Mouse (Mus musculus) adrenal gland, postnatal 14 days (tissue): Measurements from ENCODE around the gene Trmt10c. TPM values are rescaled to one million over a fixed set of nuclear protein-coding genes. Genes with fewer than 3 reads are reported as not detected.
"Not testable (repeated sequence)": the region's sequence is repeated elsewhere in the genome, so short reads cannot be mapped to it uniquely, and the experiment has no call there.

Source experiments
- DNase-seq: peaks from one replicate; pipeline ENCODE4 v3.0.0; 2021; ENCODE audit warnings: mixed read lengths
- long read RNA-seq, 2 experiments: library from polyadenylated mRNA; stranded (forward); transcript quantifications; one replicate each; pipeline ENCODE4 v2.0.0; 2021
- total RNA-seq: library from RNA; stranded (reverse); gene quantifications from 2 replicates; pipeline ENCODE4 v1.2.3, GENCODE M21; 2021

Trmt10c gene
- total RNA-seq, result 22.4 and 23.3 TPM in 2 replicates
- long read RNA-seq, experiment 1, transcript Trmt10c-201 (2 exons, 3,002 nt), result major isoform, 47 of 48 reads
- long read RNA-seq, experiment 1, partial matches to known transcripts, result 0 of 48 reads
- long read RNA-seq, experiment 1, other reads (novel, unspliced or antisense), result 1 of 48 reads
- long read RNA-seq, experiment 2, transcript Trmt10c-201 (2 exons, 3,002 nt), result major isoform, 48 of 51 reads
- long read RNA-seq, experiment 2, partial matches to known transcripts, result 0 of 51 reads
- long read RNA-seq, experiment 2, other reads (novel, unspliced or antisense), result 3 of 51 reads

DNA sequence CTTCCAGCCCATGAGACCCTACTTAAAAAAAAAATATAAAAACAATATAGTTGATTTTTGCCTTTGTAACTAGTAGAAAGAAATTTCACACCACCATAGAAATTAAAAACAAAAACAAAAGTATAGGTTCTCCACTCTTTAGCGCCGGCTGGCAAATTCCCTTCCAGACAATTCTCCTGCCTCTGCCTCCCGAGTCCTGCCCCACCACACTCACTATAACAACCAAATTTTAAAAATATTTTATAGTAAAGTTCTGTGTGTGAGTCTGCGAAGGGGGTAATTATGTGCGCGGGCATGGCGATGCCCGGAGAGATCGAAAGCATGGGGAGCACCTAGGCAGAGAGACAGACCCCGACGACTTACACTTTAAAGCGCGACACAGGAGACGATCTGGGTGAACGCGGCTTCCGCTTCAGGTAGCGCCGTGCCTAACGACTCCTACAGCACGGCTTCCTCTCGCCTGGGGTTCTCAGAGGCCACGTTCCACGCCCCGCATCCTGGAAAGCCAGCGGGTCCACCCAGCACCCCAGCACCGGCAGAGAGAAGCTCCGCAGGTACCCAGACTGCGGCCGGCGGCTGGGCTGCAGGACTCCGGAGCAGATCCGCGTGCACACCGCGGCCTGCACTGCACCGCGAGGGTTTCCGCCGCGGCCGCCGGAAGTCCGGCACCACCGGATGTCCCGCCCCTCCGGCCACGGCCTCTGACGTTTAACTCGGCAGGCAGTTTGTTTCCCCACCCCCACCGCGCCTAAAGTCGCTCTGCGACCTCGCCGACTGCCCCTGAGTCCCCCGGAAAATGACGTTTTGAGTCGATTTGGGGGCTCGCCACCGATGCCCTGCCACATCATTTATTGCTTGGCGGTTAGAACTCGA is at the start of gene Trmt10c:
Gene Trmt10c, minus strand, starts transcription at position 682 of the 873 bp plus-strand sequence.
- peak; percentile 97 for DNase-seq

DNA sequence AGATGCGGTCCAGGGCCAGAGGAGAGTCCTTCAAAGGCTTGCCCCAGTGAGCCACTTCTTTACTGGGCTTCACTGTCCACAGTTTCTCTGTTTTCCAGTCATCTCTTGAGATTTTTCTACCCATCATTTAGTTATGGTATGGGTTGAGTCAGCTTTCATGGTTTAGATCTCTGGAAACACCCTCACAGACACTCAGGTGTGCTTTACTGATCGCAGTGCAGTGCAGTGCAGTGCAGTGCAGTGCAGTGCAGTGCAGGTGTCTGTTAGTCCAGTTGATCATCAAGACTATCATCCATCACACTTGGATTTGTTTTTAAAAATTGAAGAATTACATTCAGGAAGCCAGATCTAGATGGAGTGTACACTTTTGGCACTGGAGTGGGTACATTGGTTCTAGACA is 48.7 kb upstream of the Trmt10c start:
- DNase-seq, result no peak

- no peak for DNase-seq
These were observed 44.1 kb upstream of the Trmt10c start for GRCm38 (mm10) chr16:56081691-56082090.

- DNase-seq, result no peak
These were observed 41.8 kb upstream of the Trmt10c start for GRCm38 (mm10) chr16:56079419-56079818.

GRCm38 (mm10) chr16:56076121-56076869 is 38.7 kb upstream of the Trmt10c start:
- peak; percentile 30 for DNase-seq

- DNase-seq, result peak; percentile 92
These were observed 37.8 kb upstream of the Trmt10c start for GRCm38 (mm10) chr16:56075222-56076111.

DNA sequence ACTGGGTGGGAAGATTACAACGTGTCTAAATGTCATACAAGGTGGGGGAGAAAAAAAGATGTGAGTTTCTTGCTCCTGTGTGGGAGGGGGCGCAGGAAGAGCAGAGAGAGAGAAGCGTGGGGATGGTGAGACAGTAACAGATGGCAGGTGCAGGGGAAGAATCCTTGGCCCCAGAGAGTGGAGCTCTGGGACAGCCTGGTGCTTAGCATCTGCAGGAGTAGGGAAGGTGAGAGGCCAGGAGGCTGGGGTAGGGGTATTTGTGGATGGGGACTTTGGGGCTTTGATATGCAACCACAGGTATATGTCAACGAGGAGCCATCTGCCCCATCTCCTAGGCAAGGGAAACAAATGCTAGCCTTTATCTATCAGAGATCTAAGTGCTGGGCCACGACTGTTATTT is 36.9 kb upstream of the Trmt10c start:
- no peak for DNase-seq

DNA sequence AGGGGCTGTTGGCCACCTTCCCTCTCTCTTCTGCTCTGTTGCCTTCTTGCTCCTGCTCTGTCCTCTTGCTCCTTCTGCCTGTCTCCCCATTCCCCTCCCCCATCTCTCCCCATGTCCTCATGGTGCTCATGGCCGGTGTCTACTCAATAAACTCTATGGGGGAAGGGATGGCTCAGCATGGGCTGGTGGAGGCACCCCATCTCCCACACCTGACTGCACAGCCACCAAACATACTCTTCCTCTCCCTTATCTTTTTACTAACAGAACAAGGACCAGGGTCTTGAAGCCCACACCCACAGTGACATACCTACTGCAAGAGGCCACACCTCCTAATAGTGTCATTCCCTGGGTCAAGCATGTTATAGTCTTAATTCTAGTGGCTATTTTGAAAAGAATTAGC is 36.5 kb upstream of the Trmt10c start:
- DNase-seq, result no peak

- not testable (repeated sequence) for DNase-seq
These were observed 35.5 kb upstream of the Trmt10c start for GRCm38 (mm10) chr16:56073150-56073549.

GRCm38 (mm10) chr16:56072533-56072932 is 34.9 kb upstream of the Trmt10c start:
- DNase-seq, result no peak

DNA sequence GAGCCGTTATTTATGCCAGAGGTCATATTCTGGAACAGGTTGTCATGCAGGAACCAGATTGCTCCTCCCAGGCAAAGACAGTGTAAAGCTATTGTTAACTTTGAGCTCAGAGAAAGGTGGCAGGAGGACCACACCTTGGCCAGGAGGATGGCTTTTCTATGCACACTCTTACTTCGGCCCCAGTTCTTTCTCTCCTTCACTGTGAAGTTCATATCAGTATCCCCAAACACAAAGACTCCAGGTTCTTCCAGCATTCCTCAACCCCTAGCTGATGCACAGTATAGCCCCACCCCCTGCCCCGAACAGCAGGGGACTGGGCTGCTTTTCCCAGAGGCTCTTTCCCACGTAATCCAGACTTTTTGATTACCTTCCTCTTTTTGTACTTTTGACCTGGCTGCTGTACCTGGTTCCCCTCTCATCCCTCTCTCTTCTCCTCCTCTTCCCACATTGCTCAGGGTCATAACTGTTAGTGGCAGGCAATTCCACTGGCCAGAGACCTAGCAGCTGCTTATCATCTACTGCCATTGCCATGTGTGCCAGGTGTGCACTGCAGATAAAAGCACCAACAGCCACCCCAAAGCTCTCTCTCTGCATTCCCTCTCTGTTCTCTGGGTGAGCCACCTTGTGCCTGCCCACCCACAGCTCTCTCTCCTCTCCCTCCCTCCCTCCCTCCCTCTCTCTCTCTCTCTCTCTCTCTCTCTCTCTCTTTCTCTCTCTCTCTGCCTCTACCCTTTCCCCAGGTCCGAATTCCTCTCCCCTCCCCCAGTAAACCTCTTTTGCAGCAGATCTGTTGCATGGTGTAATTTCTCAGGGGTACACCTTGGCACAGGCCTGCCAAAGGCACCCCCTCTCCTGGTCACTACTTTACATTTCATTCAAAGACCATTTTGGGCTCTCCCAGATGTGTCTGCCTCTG is 34.0 kb upstream of the Trmt10c start:
- DNase-seq, result no peak

GRCm38 (mm10) chr16:56068523-56069070 is 31.0 kb upstream of the Trmt10c start:
- DNase-seq, result no peak

DNA sequence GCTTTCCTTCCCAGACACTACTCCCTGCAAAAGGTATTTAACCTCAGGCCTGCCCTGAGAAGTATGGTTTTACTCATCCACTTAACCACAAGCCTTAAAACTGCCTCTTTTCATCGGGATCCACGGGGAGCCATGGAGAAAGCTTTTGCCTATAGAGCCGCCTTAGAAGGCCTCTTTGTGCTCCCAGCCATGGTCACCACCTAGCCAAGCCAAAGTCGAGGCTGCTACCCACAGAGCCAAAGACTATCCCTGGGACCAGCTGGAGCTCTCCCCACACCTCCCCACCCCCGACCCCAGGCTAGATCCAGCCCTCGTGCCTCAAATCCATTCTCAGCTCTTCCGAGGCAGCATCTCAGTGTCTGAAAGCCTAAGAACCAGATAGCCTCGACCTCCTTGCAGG is 28.5 kb upstream of the Trmt10c start:
- DNase-seq, result no peak

DNA sequence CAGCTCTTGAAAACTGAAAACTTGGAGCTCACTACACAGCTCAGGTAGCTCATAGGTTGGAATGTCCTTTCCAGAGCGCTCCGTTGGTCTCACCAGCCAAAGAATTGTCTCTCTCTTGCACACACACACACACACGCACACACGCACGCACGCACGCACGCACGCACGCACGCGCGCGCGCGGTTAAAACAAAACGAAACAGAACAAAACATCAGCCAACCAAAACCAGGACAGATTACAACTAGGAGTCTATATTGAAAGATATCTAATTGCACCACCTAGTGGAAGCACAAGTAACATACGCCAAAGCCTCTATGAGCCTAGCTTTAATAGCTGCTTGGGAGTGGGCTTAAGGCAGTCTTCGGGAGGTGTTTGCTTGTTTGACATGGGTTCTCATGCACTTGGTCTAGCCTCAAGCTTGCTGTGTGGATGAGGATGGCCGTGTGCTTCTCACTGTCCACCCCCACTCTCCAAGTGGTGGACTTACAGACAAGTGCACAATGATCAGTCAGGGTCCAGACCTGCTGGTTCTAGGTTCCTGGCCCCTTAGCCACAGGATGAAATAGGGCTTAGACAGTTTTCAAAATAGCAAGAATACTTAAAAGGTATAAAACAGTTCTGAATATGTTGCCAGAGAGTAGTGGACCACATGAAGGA is 26.8 kb upstream of the Trmt10c start:
- peak; percentile 69 for DNase-seq

DNA sequence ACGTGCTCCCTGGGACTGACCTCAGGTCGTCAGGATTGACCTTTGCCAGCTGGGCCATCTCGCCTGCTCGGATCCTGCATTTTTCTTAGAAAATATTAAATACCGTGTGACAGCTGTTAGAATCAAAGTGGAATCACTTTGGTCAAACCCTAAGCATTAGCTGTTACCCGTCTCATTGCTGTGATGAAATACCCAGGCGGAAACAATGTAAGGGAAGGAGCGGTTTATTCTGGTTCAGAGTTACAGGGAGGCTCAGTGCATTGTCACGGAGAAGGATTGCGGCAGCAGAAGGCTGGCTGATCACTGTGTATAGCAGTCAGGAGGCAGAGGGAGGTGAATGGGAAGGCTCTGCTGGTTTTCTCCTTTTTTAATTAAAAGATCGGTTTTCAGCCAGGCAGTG is 25.4 kb upstream of the Trmt10c start:
- no peak for DNase-seq

DNA sequence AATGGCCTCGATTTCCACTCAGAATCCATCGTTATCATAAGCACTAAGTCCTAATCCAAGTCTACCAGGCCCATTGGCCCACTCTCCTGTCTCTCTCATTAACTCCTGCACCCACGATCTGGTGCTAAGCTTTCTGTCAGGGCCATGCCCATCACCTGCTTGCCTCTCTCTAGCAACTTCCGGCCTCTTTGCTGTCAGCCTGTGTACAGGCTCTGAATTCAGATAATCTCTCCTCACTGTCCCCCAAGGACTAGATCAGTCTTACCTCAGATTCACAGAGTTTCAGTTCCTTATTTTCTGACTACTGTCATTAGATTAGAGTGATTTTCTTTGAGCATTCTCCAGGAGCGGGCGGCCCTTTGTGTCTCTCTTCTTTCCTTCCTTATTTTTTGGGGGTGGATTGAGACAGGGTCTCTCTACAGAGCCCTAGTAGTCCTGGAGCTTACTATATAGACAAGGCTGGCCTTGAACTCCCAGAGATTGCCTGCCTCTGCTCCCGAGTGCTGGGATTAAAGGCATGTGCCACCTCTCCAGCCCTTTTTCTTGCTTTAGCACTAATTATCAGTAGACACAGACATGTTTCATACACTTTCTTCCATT is 24.5 kb upstream of the Trmt10c start:
- DNase-seq, result no peak

DNA sequence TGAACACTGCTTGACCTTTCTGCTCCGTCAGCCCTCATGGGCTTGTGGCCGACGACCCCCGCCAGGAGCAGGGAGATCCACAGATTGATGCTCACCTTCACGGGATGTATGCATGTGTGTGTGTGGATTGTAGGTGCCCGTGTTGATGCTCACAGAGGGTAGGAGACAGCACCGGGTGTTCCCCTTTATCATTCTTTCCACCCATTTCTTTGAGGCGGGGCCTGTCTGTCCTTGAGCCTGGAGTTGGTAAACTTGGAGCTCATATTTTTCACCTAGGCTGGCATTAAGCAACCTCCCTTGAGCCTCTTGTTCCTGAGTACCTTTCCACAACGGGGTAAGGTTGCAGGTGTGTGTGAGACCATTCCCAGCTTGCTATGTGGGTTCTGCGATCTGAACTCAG is 20.5 kb upstream of the Trmt10c start:
- DNase-seq, result no peak

GRCm38 (mm10) chr16:56056944-56057590 is 19.4 kb upstream of the Trmt10c start:
- no peak for DNase-seq

GRCm38 (mm10) chr16:56055911-56056310 is 18.3 kb upstream of the Trmt10c start:
- DNase-seq, result no peak
